Mouse (Mus musculus): ENCODE data around the gene Abhd12b.

Gene Abhd12b

DNA sequence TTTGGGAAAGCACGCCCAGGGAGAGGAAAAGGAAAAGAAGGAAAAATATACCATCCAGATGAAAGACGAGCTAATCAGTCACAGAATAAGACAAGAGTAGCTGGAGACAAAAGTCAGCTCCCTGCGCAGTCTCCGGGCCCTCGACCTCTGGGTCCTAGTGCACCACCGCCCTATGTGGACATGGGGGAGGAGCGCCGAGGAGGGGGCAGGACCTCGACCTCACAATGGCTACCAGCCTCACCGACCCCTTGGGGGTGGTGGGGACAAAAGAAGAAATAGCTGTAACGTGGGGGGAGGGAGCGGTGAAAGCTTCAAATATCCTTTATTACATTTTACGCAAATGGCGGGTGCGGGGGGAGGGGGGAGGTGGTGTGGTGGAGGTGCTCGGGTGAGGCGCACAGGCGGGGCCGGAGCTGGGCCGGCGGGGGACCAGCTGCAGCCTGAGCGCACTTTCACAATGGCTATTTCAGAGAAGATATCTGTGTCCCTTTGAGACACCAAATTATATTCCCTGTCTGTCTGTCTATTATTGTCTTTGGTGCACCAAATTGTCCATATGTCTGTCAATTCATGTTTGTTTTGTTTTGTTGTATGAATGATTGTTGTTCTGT is 30.3 kb downstream of the Abhd12b start:
- in situ Hi-C loops (cut with MboI; ENCODE audit: low pct_unique_long_range_greater_than_20kb in 1 of 2, low sequenced_read_pairs in 2 of 2, unreplicated experiment in 1 of 2) = no loop called here

DNA sequence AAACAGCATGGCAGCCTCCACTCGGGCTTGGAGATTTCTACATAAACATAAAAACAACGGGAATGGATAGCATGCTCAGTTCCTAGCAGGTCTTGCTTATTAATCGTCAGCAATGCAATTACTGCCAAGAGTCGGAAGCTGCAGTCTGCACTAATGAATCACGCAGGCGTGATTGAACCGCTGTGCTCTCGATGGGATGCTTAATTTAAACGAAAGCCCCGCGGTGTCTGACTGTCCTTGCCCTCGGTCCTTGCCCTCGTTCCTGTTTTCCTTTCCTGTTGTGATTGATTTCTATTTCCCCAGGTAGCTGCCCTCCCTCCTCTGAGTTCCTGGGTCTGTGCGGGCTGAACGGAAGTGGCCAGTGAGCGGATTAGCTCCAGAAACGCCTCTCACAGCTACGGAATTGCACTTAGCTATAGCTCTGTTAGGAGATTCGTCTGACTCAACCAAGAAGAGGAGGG is 38.4 kb downstream of the Abhd12b start:
- in situ Hi-C loops (cut with MboI; ENCODE audit: low pct_unique_long_range_greater_than_20kb in 1 of 2, low sequenced_read_pairs in 2 of 2, unreplicated experiment in 1 of 2) = no loop called here

DNA sequence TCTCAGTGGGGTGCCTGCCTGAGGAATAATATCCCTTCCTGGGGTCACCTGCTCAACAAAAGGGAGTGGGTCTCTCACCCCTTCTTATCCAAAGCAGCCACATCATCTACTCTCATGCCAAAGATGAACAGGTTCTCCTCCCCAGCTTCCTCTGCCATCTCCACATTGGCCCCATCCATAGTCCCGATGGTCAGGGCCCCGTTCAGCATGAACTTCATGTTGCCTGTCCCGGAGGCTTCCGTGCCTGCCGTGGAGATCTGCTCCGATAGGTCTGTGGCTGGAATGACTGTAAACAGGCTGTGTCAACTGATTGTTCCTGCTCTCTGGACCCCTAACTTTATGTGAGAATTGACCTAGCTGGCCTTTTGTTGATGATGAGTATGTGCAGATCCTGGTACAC is 41.5 kb downstream of the Abhd12b start:
- in situ Hi-C loops (cut with MboI; ENCODE audit: low pct_unique_long_range_greater_than_20kb in 1 of 2, low sequenced_read_pairs in 2 of 2, unreplicated experiment in 1 of 2) = no loop called here

DNA sequence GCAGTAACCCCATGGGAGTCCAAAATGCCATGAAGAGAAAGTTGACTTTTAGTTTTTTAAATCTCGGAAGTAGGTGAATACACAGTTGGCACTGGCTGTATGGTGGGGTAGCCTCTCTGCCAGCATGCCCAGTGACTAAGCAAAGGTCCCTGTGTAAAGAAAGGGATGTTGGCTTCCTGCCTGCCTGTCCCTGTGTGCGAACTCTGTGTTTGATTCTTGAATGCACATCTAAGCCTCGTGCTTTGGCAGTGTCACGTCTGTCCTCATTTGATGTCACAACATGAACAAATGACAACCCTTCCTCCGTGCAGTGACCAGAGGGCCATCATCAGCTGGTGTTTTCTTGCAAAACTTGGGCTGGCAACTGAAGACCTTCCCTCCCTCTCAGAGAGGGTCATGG is 42.4 kb downstream of the Abhd12b start:
- in situ Hi-C loops (cut with MboI; ENCODE audit: low pct_unique_long_range_greater_than_20kb in 1 of 2, low sequenced_read_pairs in 2 of 2, unreplicated experiment in 1 of 2) = no loop called here

DNA sequence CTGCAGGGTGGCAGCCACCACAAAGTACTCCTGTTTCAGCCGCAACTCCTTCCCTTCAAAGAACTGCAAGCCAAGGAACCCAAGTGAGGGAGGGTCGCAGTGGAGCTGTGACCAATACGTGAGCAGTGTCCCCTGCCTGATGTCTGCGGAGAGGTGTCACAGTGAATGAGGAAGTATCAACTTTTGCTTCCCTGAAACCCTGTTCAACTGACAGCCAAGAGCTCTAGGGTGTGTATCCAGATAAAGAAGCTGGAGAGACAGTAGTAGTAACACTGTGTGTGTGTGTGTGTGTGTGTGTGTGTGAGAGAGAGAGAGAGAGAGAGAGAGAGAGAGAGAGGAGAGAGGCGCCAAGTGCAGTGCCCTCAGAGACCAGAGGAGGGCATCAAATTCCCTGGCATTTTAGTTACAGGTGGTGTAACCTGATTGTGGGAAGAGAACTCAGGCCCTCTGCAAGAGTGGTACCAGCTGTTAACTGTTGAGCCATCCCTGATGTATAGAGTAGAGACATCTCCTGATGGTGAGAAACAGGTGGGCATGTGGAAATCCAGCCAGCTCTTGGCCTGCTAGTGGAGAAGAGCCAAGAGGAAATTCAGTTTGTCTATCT is 48.1 kb downstream of the Abhd12b start:
- in situ Hi-C loops (cut with MboI; ENCODE audit: low pct_unique_long_range_greater_than_20kb in 1 of 2, low sequenced_read_pairs in 2 of 2, unreplicated experiment in 1 of 2) = no loop called here

DNA sequence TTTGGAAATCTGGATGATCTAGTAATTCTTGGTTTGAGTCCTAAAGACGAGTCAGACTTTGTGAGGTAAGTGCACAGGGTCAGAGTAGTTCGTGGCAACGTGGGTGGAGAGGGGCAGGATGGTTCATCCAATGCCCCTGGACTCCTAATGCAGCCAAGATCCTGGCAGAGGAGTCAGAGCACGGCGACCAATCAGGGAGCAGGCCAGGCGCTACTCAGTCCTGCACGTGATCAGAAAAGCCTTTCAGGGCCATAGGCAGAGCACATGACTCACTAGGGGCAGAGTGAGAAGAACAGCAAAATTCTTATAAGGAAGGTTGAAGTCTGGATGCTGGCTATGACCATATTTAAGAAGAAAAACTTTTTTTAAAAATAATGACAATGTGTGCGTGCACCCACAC is 50.5 kb downstream of the Abhd12b start:
- in situ Hi-C loops (cut with MboI; ENCODE audit: low pct_unique_long_range_greater_than_20kb in 1 of 2, low sequenced_read_pairs in 2 of 2, unreplicated experiment in 1 of 2) = no loop called here

DNA sequence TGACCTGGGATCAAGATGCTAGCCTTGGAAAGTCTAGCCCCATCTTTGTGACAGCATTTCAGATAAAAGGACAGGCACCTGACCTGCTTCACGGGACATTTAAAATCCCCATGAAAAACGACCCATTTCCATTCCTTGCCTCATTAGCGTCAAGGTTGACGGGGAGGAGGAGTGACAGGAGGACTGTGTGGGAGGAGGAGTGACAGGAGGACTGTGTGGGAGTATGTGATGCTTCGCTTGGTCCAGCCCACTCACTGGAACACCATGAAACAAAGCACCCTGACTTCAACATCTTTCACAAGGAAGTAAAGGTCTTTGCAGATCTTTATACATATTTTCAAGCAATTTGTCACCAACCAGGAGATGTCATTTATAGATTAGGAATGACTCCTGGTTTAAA is 54.3 kb downstream of the Abhd12b start:
- in situ Hi-C loops (cut with MboI; ENCODE audit: low pct_unique_long_range_greater_than_20kb in 1 of 2, low sequenced_read_pairs in 2 of 2, unreplicated experiment in 1 of 2) = no loop called here

DNA sequence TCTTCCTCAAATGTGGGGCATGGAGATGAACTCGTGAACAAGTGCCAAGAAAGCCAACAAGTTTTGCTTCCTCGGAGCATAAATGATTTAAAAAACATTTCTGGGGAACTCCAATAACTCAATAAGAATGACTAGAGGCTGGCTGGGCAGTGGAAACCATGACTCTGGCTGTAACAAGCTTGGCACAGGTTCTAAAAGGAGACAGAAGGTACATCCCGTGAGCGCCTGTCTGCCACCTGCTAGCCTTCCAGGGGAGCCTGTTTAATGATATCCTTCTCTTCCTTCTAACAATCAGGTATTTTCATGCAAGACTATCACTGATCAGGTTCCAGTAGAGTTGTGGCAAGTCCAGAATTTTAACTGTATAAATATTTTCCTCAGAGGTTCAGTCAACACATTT is 58.6 kb downstream of the Abhd12b start:
- in situ Hi-C loops (cut with MboI; ENCODE audit: low pct_unique_long_range_greater_than_20kb in 1 of 2, low sequenced_read_pairs in 2 of 2, unreplicated experiment in 1 of 2) = no loop called here

DNA sequence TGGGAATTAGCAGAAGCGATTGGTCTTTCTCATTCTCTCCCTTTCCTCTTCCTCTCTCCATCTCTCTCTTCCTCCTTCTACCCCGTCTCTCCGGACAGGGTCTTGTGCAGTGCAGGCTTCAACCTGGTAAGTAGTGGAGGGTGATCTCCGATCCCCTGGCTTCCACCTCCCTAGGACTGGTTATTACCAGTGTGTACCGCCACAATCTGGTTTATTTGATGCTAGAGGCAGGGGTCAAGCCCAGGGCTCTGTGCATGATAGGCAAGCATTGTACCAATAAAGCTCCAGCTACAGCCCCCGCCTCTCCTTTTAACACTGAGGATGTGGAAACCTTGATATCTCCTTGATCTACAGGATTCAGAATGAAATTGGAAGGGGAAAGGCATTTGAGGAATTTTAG is 59.7 kb downstream of the Abhd12b start:
- in situ Hi-C loops (cut with MboI; ENCODE audit: low pct_unique_long_range_greater_than_20kb in 1 of 2, low sequenced_read_pairs in 2 of 2, unreplicated experiment in 1 of 2) = no loop called here

DNA sequence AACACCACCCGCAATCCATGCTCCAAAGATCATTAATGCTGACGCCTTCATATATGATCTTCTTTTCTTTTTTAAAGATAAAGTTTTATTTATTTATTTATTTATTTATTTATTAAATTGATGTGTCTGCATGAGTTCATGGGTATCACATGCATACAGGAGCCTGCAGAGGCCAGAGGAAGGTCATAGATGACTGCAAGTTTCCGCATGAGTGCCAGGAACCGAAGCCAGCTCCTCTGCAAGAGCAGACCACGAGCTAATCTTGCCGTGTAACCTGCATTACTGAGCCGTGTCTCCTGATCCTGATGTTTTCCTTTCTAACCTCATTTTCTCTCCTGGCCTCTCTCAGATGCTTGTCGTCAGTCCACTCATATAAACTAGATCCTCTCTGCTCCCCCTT is 60.3 kb downstream of the Abhd12b start:
- in situ Hi-C loops (cut with MboI; ENCODE audit: low pct_unique_long_range_greater_than_20kb in 1 of 2, low sequenced_read_pairs in 2 of 2, unreplicated experiment in 1 of 2) = no loop called here

DNA sequence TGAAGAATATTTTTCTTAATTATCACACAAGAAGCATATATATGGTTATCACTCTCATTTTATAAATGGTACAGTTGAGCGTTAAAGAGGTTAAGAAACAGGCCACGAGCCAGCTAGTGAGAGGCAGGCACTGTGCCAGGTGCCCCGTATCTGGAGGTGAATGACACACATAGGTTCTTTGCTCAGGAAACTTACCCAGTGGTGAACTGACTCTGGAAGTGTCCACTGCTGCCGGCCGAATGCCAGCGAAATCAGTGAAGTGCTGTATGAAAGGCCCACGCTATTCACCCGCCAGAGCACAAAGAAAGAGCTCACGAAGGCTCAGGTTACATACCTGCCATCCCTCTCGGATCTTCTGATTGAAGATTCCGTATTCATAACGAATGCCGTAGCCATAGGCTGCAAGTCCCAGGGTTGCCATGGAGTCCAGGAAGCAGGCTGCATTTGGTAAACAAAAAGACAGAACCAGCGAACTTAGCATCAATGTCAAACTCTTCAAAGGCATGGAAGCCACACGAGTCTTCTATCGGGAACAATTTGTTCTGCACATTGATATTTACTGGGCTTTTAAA is 62.4 kb downstream of the Abhd12b start:
- in situ Hi-C loops (cut with MboI; ENCODE audit: low pct_unique_long_range_greater_than_20kb in 1 of 2, low sequenced_read_pairs in 2 of 2, unreplicated experiment in 1 of 2) = no loop called here

DNA sequence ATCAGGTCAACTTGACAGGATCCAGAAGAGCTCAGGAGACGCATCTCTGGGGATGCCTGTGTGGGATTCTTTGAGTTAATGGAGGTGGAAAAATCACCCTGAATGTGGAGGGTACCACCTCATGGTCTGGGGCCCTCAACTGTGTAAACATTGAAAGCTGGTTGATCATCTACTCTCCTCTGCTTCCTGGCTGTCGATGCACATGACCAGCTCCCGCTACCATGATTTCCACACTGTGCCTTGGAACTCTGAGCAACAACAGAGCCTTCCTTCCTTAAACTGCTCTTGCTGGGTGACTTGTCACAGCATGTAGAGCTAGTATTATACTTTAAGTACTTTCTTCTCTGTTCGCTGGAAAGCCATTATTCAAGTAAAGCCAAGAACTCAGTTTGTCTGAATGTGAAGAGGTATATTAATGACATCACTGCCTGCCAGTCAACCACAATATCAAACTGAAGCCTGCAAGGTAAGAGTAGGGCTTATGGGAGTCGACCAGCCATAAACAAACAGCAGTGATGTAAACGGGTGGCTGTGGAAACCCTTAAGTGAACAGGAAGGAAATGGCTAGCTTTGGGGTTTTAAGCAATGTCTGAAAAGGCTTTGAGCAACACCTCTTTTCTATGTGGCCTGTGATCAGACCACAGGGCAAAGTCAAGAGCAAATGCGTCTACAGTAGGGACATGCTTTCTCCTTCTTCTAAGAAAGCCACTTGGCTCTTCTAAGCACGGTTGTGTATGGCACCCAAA is 65.0 kb downstream of the Abhd12b start:
- in situ Hi-C loops (cut with MboI; ENCODE audit: low pct_unique_long_range_greater_than_20kb in 1 of 2, low sequenced_read_pairs in 2 of 2, unreplicated experiment in 1 of 2) = no loop called here

DNA sequence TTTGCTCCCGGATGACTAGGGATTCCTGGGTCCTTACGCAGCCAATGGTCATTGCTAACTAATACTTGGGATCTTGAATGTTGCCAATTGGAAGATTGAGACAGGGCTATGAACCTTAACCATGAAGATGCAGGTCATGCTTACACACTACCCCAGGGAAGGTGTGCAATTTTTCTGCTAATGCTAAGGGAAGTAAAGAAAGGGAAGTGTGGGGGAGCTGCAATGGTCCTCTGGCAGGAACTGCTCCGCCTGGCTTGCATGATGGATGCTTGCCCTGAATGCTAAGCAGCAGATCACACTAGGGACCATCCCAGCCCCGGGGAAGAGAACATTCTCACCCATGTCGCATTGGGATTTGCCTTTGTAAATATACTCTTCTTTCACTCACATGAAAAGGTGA is 67.5 kb downstream of the Abhd12b start:
- in situ Hi-C loops (cut with MboI; ENCODE audit: low pct_unique_long_range_greater_than_20kb in 1 of 2, low sequenced_read_pairs in 2 of 2, unreplicated experiment in 1 of 2) = no loop called here

DNA sequence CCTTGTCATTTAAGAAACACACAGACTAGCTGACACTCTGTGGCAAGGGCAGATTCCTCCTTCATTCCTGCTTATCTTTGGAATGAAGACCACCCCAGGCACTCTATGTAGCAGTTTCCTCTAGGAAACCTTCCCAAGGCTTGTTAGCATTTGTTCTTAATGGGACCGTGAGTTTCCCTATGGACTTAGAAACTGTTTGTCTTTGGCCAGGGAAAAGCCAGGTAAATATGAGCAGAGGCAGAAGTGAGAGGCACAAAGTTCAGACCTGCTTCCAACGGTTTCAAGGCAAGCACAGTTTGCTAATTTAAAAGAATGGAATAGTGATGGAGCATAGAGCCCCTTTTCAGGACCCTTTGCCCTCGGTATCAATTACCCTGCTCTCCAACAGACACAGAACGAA is 69.4 kb downstream of the Abhd12b start:
- in situ Hi-C loops (cut with MboI; ENCODE audit: low pct_unique_long_range_greater_than_20kb in 1 of 2, low sequenced_read_pairs in 2 of 2, unreplicated experiment in 1 of 2) = no loop called here

DNA sequence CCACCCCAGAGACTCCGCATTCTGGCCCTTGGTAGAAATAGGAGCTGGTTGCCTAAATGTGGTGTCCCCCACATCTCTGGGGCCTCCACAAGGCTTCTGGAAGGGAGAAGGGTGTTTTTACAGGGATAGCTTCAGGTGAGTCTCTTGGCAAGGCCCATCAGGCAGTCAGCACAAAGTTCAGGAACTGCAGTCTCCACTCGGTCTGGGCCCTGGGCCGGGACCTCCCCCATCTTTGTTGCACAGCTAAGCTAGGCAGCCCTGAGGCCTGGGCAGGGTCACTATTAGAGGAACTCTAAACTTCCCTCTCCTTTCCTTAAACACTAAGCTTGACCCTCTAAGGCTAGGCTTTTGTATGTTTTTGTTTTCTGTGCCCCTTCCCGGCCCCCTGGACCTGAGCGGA is 72.7 kb downstream of the Abhd12b start:
- in situ Hi-C loops (cut with MboI; ENCODE audit: low pct_unique_long_range_greater_than_20kb in 1 of 2, low sequenced_read_pairs in 2 of 2, unreplicated experiment in 1 of 2) = no loop called here

DNA sequence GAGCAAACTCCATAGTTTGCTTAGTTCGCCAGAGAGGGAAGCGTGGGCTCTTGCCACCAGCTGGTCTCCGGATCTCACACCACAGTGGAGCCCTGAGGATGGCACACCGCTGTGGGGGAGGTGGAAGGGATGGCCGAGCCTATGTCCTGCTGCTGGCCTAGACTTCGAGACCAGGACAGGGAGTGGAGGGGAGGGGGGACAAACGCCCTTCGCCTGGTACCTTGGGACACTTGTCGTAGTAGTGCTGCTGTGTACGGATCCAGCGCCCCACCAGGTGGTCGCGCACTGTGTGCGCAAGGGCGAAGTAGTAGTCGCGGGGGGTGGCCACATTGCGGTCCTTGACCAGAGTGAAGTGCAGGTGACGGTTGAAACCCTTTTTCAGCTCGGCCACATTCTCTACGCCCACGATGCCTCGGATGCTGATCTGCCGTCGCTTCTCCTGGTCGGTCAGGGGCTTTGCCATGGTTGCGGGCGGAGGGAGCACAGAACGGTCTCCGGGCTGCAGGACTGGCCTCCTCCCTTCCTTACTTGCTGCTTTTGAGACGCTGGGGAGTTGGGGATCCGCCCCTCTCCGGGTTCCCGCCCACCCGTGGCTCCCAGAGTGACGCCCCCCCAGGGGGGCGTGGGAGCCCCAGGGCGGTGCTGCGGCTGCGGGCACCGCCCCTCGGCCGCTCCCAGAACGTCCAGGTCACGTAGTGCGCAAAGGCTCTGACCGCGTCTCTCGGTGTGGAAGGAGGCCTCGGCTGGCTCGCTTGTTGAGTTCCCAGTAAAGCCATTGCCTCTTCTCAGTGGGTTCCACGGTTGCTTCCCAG is 73.4 kb downstream of the Abhd12b start:
- in situ Hi-C loops (cut with MboI; ENCODE audit: low pct_unique_long_range_greater_than_20kb in 1 of 2, low sequenced_read_pairs in 2 of 2, unreplicated experiment in 1 of 2) = no loop called here

DNA sequence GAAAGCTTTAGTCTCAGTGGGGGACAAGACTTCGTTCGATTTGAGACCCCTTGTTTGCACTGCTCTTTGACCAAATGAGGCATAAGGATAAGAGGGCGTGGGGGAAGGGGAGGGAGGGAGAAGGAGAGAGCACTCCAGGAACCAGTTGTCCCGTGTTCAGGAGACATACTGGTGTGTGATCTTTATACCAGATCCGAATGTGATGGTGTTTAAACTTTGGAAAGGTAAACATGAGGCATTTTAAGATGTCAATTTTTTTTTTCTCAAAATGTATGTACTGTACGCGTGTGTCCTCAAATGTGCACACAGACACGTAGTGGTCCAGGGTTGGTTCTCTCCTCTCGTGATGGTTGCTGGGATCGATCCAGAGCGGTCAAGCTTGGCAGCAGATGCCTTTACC is 74.2 kb downstream of the Abhd12b start:
- in situ Hi-C loops (cut with MboI; ENCODE audit: low pct_unique_long_range_greater_than_20kb in 1 of 2, low sequenced_read_pairs in 2 of 2, unreplicated experiment in 1 of 2) = no loop called here

DNA sequence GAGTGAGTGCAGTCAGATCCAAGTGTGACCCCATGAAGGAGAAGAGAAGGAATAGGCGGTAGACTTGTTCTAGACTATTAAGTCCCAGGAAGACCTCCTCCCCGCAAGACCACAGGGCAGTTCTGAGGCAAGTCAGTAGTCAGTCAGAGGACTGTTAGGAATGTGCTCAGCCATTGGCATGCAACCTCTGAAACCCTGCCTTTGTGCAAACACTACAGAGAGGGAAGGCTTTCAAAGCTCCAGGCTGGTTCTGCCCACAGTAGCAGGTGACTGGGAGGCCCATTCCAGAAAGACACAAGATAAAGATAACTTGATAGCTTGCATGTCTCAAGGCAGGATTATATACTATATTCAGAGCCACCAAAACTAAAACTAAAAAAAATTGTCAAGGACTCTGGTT is 77.4 kb downstream of the Abhd12b start, which contains the start of gene Pygl:
TSS of gene Pygl (minus strand) at position 195 of the 400 bp plus-strand sequence.
- in situ Hi-C loops (cut with MboI; ENCODE audit: low pct_unique_long_range_greater_than_20kb in 1 of 2, low sequenced_read_pairs in 2 of 2, unreplicated experiment in 1 of 2) = no loop called here

DNA sequence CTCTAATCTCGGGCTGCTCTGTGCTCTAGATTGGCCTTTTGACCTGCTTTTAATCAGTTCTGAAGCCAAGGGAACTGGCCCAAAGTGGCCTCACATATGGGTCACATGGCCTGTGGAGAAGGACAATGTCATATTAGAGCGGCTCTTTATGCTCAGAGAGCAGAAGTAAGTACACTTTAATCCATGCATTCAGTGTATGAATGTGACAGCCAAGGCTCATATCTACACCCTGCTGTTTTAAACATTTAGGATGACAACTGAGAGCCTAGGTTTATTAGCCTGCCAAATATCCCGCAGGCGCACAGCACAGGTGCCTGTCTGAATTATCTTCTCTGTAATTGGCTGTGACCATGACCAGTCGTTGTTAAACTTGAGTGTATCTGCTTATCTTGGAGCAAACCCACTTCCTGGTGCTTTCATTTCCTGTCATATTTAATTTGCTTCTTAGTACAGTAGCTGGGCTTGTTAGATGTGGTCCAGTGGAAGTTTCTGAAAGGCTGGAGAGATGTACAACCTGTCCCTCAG is 78.1 kb downstream of the Abhd12b start:
- in situ Hi-C loops (cut with MboI; ENCODE audit: low pct_unique_long_range_greater_than_20kb in 1 of 2, low sequenced_read_pairs in 2 of 2, unreplicated experiment in 1 of 2) = no loop called here

Data from mouse embryonic stem cell (cell line).